Mouse (Mus musculus): ENCODE measurements around the gene 2900092C05Rik. TPM values are rescaled to one million over a fixed set of nuclear protein-coding genes. Genes with fewer than 3 reads are reported as not detected.

Gene 2900092C05Rik
- polyA plus RNA-seq (2015; fragmentation: Nextera tagmentation; extraction: Ambion mirVana), result not detected in 2 replicates

DNA sequence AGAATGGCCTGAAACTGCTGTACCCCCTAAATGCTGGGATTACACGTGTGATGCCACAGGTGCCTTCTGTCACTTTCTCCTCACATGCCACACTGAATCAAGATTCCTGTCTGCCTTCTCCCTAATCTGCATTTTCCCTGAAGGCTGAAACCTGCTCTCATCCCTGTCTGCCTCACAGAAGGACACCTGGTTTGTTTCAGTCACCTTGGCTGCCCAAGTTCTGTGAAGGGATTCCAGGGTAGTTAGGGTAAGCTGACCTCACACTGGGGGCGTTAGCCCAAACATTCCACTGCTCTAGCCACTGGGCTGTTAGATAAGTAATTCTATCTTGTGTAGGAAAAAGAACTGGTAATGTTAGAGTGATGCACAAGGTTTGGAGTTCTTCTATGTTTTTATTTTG, at the start of gene 2900092C05Rik:
Gene 2900092C05Rik, plus strand, starts transcription at position 301 of the 400 bp plus-strand sequence.

DNA sequence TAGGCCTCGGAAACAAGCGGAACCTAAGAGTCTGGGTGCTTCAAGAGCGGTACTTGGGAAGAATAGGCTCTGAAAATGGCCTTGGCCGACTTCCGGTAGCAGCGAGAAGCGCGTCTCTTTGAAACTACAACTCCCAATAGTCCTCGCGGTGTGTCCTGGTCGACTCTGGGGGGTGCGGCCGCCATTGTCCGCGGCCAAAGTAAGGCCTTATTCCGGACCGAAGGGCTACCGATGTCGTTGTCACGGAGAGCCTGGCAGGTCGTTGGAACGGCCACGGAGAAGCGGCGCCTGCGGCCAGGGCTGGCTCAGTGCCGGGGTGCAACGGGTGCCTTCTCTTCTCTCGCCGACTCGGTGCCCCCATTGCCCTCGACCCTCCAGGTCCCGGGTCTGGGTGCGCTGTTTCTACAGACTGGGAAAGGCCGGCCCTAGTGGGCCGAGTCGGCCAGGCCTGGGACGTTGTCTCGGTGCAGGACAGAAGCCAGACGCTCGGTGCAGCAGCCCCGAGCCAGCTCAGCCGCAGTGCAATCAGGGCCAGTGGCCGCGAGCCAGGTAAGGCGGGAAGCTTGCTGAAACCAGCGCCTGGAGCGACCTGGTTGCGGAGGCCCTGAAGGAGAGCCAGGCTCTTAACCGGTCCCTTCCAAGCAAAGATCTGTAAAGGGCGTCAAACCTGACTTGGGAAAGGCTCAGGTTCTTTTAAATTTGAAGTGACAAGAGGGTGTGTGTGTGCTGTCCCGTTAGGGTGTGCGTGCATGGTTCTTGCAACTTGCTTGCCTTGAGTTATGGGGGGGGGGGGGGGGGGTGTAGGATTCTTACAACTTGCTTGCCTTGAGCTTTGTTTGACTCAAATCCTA, 33.9 kb upstream of the 2900092C05Rik start, which contains the start of gene Zfp606:
Gene Zfp606, plus strand, starts transcription at position 136 of the 851 bp plus-strand sequence.

Other genes with a start within 250 kb of the 2900092C05Rik start
- not detected in 2 replicates for gene Vmn1r81, start 244.2 kb upstream of the 2900092C05Rik start, polyA plus RNA-seq (2015; fragmentation: Nextera tagmentation; extraction: Ambion mirVana)
- gene Vmn1r82, start 212.1 kb upstream of the 2900092C05Rik start, polyA plus RNA-seq (2015; fragmentation: Nextera tagmentation; extraction: Ambion mirVana), result not detected in 2 replicates
- not detected in 2 replicates for gene Vmn1r83, start 183.0 kb upstream of the 2900092C05Rik start, polyA plus RNA-seq (2015; fragmentation: Nextera tagmentation; extraction: Ambion mirVana)
- gene Vmn1r84, start 143.2 kb upstream of the 2900092C05Rik start, polyA plus RNA-seq (2015; fragmentation: Nextera tagmentation; extraction: Ambion mirVana), result not detected in 2 replicates
- 1.2 and 1.3 TPM in 2 replicates for gene Zfp551, start 89.8 kb upstream of the 2900092C05Rik start, polyA plus RNA-seq (2015; fragmentation: Nextera tagmentation; extraction: Ambion mirVana)
- 5.4 and 5.7 TPM in 2 replicates for gene Zfp606, start 34.2 kb upstream of the 2900092C05Rik start, polyA plus RNA-seq (2015; fragmentation: Nextera tagmentation; extraction: Ambion mirVana)
- not detected in 2 replicates for gene Vmn2r53, start 96.3 kb downstream of the 2900092C05Rik start, polyA plus RNA-seq (2015; fragmentation: Nextera tagmentation; extraction: Ambion mirVana)
- not detected in 2 replicates for gene Vmn2r54, start 127.8 kb downstream of the 2900092C05Rik start, polyA plus RNA-seq (2015; fragmentation: Nextera tagmentation; extraction: Ambion mirVana)
- gene Vmn2r55, start 172.5 kb downstream of the 2900092C05Rik start, polyA plus RNA-seq (2015; fragmentation: Nextera tagmentation; extraction: Ambion mirVana), result not detected in 2 replicates
- not detected in 2 replicates for gene Vmn2r56, start 222.5 kb downstream of the 2900092C05Rik start, polyA plus RNA-seq (2015; fragmentation: Nextera tagmentation; extraction: Ambion mirVana)

All from urinary bladder, postnatal 0 days (tissue).